Mouse (Mus musculus) kidney, postnatal 4 days (tissue): ENCODE results near the gene Eaf1.

ENCODE experiments used
- DNase-seq, 2 experiments: peaks; one replicate each; pipeline ENCODE4 v3.0.0; 2021; ENCODE audit warnings: mixed read lengths in 2 of 2

The Eaf1 gene

GRCm38 (mm10) chr14:31510322-31510721 lies 16.1 kb downstream of the Eaf1 start:
- DNase-seq: no peak

- no peak for DNase-seq
These were observed 21.7 kb downstream of the Eaf1 start for GRCm38 (mm10) chr14:31515895-31516294.

- peak; percentile 24 to 56 for DNase-seq
These were observed 25.0 kb downstream of the Eaf1 start for GRCm38 (mm10) chr14:31519165-31519564.

GRCm38 (mm10) chr14:31521318-31521717 lies 27.1 kb downstream of the Eaf1 start:
- DNase-seq: no peak

GRCm38 (mm10) chr14:31525040-31525810 lies 31.0 kb downstream of the Eaf1 start:
- DNase-seq: no peak

- no peak for DNase-seq
These were observed 36.6 kb downstream of the Eaf1 start for GRCm38 (mm10) chr14:31530847-31531246.

- DNase-seq: peak; percentile 37 to 58
These were observed 37.4 kb downstream of the Eaf1 start for GRCm38 (mm10) chr14:31531506-31532148.

- DNase-seq: no peak
These were observed 38.5 kb downstream of the Eaf1 start for GRCm38 (mm10) chr14:31532656-31533055.

GRCm38 (mm10) chr14:31537298-31537697 lies 43.1 kb downstream of the Eaf1 start:
- DNase-seq: peak in 1 of 2 experiments; percentile 44

- DNase-seq: no peak
These were observed 49.8 kb downstream of the Eaf1 start for GRCm38 (mm10) chr14:31543885-31544442.

- DNase-seq: no peak
These were observed 60.8 kb downstream of the Eaf1 start for GRCm38 (mm10) chr14:31555021-31555420.

GRCm38 (mm10) chr14:31555963-31556434 lies 61.8 kb downstream of the Eaf1 start:
- DNase-seq: no peak

- no peak for DNase-seq
These were observed 62.5 kb downstream of the Eaf1 start for GRCm38 (mm10) chr14:31556526-31557260.

- DNase-seq: peak in 1 of 2 experiments; percentile 26
These were observed 63.1 kb downstream of the Eaf1 start for GRCm38 (mm10) chr14:31557273-31557672.

GRCm38 (mm10) chr14:31557784-31558183 lies 63.6 kb downstream of the Eaf1 start:
- peak; percentile 43 to 61 for DNase-seq

GRCm38 (mm10) chr14:31559216-31559615 lies 65.0 kb downstream of the Eaf1 start:
- no peak for DNase-seq
